Mouse (Mus musculus) midbrain, postnatal 0 days (tissue): ENCODE measurements around the gene Fan1. TPM values are rescaled to one million over a fixed set of nuclear protein-coding genes. Genes with fewer than 3 reads are reported as not detected.

Experiments
- ATAC-seq: fragments of 200-750 bp; cut with Nextera tagmentation; 2 replicates; pipeline ENCODE4 v1.8.0; 2017; ENCODE audit warnings: moderate number of reproducible peaks, mild to moderate bottlenecking, moderate TSS enrichment, moderate library complexity; ENCODE audit not compliant: low FRiP score
- DNase-seq: peaks from one replicate; pipeline ENCODE4 v3.0.0-alpha.2; 2015; ENCODE audit warnings: low spot score
- H3K27ac ChIP-seq: fragments of 300-500 bp; sonication (generic); 2 replicates; pipeline ENCODE4 v1.5.1; 2014; ENCODE audit warnings: low read depth, mild to moderate bottlenecking, low read length, mixed read lengths
- H3K27me3 ChIP-seq: fragments of 300-500 bp; sonication (generic); 2 replicates; pipeline ENCODE4 v1.6.1; 2014; ENCODE audit warnings: low read length, control low read depth, mixed read lengths; ENCODE audit not compliant: insufficient read depth
- H3K36me3 ChIP-seq: fragments of 300-500 bp; sonication (generic); 2 replicates; pipeline ENCODE4 v1.6.1; 2014; ENCODE audit warnings: low read length, control low read depth, mixed read lengths; ENCODE audit not compliant: insufficient read depth
- H3K4me1 ChIP-seq: fragments of 300-500 bp; sonication (generic); 2 replicates; pipeline ENCODE4 v1.6.1; 2014; ENCODE audit warnings: mild to moderate bottlenecking, control low read depth, antibody characterized with exemption, low read length, mixed read lengths; ENCODE audit not compliant: insufficient read depth
- H3K4me2 ChIP-seq: fragments of 300-500 bp; sonication (generic); 2 replicates; pipeline ENCODE4 v1.6.1; 2014; ENCODE audit warnings: low read depth, mild to moderate bottlenecking, low read length, mixed read lengths; ENCODE audit not compliant: poor library complexity, severe bottlenecking
- H3K4me3 ChIP-seq: fragments of 300-500 bp; sonication (generic); 2 replicates; pipeline ENCODE4 v1.5.1; 2014; ENCODE audit warnings: low read depth, mild to moderate bottlenecking, low read length, moderate library complexity
- H3K9ac ChIP-seq: fragments of 300-500 bp; sonication (generic); replicated peaks from 2 replicates; pipeline ENCODE4 v1.6.1; 2014; ENCODE audit warnings: mild to moderate bottlenecking, low read length, moderate library complexity, mixed read lengths; ENCODE audit not compliant: poor library complexity, severe bottlenecking
- H3K9me3 ChIP-seq: fragments of 300-500 bp; sonication (generic); 2 replicates; pipeline ENCODE4 v1.6.1; 2016; ENCODE audit warnings: low read length, control low read depth
- CTCF ChIP-seq: IDR thresholded peaks from 2 replicates; pipeline ENCODE4 v1.5.1; 2016; ENCODE audit warnings: antibody characterized with exemption, mild to moderate bottlenecking
- WGBS: fragments of 180-500 bp; shearing (Covaris S2); extraction: QIAGEN DNeasy Blood & Tissue Kit; methylation state at CpG from one replicate; pipeline ENCODE4 v1.1.7; 2014; 5-methylcytosine and 5-hydroxymethylcytosine counted together
- polyA plus RNA-seq: library from polyadenylated mRNA; unstranded; fragments of >200 nt; fragmentation: Nextera tagmentation; extraction: Ambion mirVana; gene quantifications from 2 replicates; pipeline ENCODE4 v1.2.1, GENCODE M21; 2015
- total RNA-seq: library from RNA; depleted of rRNA; stranded (reverse); fragments of >200 nt; gene quantifications from 2 replicates; pipeline ENCODE4 v1.2.3, GENCODE M21; 2014; rRNA removed

Gene Fan1
- total and polyA plus RNA-seq, 2 experiments from 2014 or later, result 4.7 to 6.5 TPM

DNA sequence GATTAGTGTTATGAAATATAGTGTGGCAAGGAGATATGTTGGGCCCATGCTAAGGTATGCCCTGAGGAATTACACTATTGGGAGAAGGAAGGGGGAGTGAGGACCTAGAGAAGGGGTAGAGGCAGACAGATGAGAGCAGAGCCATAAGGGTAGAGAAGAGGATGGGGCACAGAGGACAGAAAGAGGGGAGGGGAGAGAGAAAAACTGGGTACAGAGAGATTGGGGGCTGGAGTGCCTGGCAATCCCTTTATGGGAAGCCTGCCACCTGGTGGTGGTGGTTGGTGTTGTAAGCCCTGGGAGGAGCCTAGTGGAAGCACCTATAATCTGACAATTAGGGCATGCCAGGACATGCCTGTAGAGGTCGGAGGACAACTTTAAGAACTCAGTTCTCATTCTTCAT lies 47.0 kb downstream of the Fan1 start:
- DNase-seq (peak; percentile 66), ATAC-seq (no peak; the same call in 1 of the 2 replicates)
- peaks cover 10% of the 10 kb centered on the region for H3K36me3 ChIP-seq
- no peak overlapping the region for H3K27ac ChIP-seq
- H3K4me1 ChIP-seq, result no peaks in the 10 kb centered on the region
- TF ChIP-seq CTCF, result peak; percentile 81
- no peak overlapping the region for H3K9ac ChIP-seq
- no peaks in the 10 kb centered on the region for H3K9me3 ChIP-seq
- no peak overlapping the region for H3K4me3 ChIP-seq
- H3K4me2 ChIP-seq, result no peak overlapping the region
- H3K27me3 ChIP-seq, result no peaks in the 10 kb centered on the region
- whole genome bisulfite sequencing, result 28% methylated on average over 1 of the region's 1 CpGs

DNA sequence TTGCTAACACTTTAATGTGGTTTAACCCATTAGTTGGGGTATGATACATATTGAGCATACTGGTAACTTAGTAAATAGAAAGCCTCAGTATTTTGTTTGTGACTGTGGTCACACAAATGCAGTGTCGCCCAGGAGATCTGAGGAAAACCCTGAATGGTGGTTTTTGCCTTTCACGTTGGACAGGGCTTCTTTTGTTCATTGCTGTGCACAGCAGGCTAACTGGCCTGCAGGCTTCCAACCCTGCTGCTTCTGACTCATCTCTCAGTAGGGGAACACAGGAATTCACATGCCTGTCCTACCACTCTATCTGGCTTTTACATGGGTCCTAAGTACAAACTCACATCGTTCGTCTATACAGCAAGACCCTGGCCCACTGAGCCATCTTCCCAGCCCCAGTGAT lies 52.2 kb downstream of the Fan1 start:
- Histone ChIP-seq H3K9me3 (no peaks in the 10 kb centered on the region), H3K4me1 (no peaks in the 10 kb centered on the region), H3K4me3 (no peak overlapping the region), H3K4me2 (no peak overlapping the region), H3K9ac (no peak overlapping the region), H3K36me3 (peaks cover 34% of the 10 kb centered on the region; the same call in 1 of the 2 replicates), H3K27me3 (no peaks in the 10 kb centered on the region), H3K27ac (no peak overlapping the region)
- DNase-seq (peak; percentile 26), ATAC-seq (no peak)
- WGBS, result 63% methylated on average over 4 of the region's 4 CpGs
- no peak for TF ChIP-seq CTCF

GRCm38 (mm10) chr7:64321125-64321524 lies 52.8 kb downstream of the Fan1 start:
- DNase-seq (no peak), ATAC-seq (no peak)
- 73% methylated on average over 5 of the region's 5 CpGs for WGBS
- no peak overlapping the region for H3K4me2 ChIP-seq
- H3K4me1 ChIP-seq, result no peaks in the 10 kb centered on the region
- no peak overlapping the region for H3K9ac ChIP-seq
- H3K36me3 ChIP-seq, result peaks cover 35% of the 10 kb centered on the region; the same call in 1 of the 2 replicates
- no peaks in the 10 kb centered on the region for H3K27me3 ChIP-seq
- TF ChIP-seq CTCF, result no peak
- no peak overlapping the region for H3K4me3 ChIP-seq
- no peaks in the 10 kb centered on the region for H3K9me3 ChIP-seq
- no peak overlapping the region for H3K27ac ChIP-seq

DNA sequence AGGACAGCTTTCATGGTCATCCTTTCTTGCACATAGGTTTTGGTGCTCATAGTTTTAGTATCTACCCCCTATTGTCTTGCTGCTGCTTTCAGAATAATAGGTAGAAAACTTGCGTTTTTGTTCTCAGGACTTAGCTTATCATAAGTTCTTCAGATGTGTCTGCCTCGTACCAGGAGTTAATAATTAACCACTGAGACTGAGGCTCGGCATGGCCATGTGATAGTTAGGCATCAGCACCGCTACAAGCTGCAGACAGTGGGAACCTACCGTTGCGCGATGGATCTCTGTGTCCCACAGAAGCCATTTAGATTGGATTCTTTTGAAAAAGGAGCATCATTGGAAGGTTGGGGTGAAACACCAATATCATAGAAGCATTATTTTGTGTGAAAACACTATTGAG lies 61.1 kb downstream of the Fan1 start:
- Histone ChIP-seq H3K4me3 (no peak overlapping the region), H3K27me3 (no peaks in the 10 kb centered on the region), H3K4me1 (no peaks in the 10 kb centered on the region), H3K4me2 (no peak overlapping the region), H3K9ac (no peak overlapping the region), H3K36me3 (peaks cover 20% of the 10 kb centered on the region; the same call in 1 of the 2 replicates), H3K9me3 (no peaks in the 10 kb centered on the region), H3K27ac (no peak overlapping the region)
- ATAC-seq, result no peak
- TF ChIP-seq CTCF, result no peak
- WGBS, result 95% methylated on average over 7 of the region's 7 CpGs
- no peak for DNase-seq

- H3K4me1 ChIP-seq, result no peaks in the 10 kb centered on the region
- H3K4me3 ChIP-seq, result no peak overlapping the region
- TF ChIP-seq CTCF, result no peak
- no peak overlapping the region for H3K27ac ChIP-seq
- no peak overlapping the region for H3K9ac ChIP-seq
- no peaks in the 10 kb centered on the region for H3K9me3 ChIP-seq
- H3K36me3 ChIP-seq, result peaks cover 13% of the 10 kb centered on the region
- no peak overlapping the region for H3K4me2 ChIP-seq
- ATAC-seq (no peak), DNase-seq (peak; percentile 35)
- WGBS, result 82% methylated on average over 2 of the region's 2 CpGs
- no peaks in the 10 kb centered on the region for H3K27me3 ChIP-seq
Observed at GRCm38 (mm10) chr7:64310756-64311155, 63.1 kb downstream of the Fan1 start.

DNA sequence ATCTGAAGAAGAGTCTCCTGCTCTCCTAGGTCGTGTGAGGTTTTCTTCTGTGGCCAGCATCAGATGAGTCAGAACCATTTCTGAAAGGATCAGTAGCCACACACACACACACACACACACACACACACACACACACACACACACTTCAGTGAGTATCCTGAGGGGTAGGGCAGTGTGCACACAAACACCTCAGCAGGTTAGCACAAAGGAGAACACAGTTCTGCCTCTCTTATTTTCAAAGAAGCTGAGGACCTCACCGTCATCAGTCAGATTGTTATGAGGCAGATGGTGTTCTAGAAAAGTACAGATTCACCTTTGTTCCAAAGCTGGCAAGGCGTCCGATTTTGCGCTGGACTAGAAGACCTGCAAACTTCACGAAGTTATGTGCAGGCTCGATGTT lies 63.7 kb downstream of the Fan1 start:
- Histone ChIP-seq H3K4me1 (no peaks in the 10 kb centered on the region), H3K27ac (no peak overlapping the region; the same call in 1 of the 2 replicates), H3K9ac (no peak overlapping the region), H3K4me2 (no peak overlapping the region), H3K36me3 (peaks cover 13% of the 10 kb centered on the region), H3K9me3 (no peaks in the 10 kb centered on the region), H3K4me3 (no peak overlapping the region), H3K27me3 (no peaks in the 10 kb centered on the region)
- no peak for TF ChIP-seq CTCF
- ATAC-seq, result no peak
- DNase-seq, result peak; percentile 21
- WGBS, result 87% methylated on average over 7 of the region's 7 CpGs

Other genes starting within 250 kb of the Fan1 start
- 0.14 and 0.16 TPM in 2 replicates for gene Trpm1, start 220.3 kb downstream of the Fan1 start, total RNA-seq
- gene Trpm1, start 220.3 kb downstream of the Fan1 start, polyA plus RNA-seq, result 0.18 and 0.63 TPM in 2 replicates
- 10.2 and 10.7 TPM in 2 replicates for gene Mtmr10, start 86.4 kb downstream of the Fan1 start, total RNA-seq
- gene Mtmr10, start 86.4 kb downstream of the Fan1 start, polyA plus RNA-seq, result 6.8 and 7.1 TPM in 2 replicates
- 5.4 and 10.1 TPM in 2 replicates for gene Mphosph10, start 18.2 kb upstream of the Fan1 start, total RNA-seq
- 19.2 and 20.3 TPM in 2 replicates for gene Mphosph10, start 18.2 kb upstream of the Fan1 start, polyA plus RNA-seq
- gene Mcee, start 18.5 kb upstream of the Fan1 start, total RNA-seq, result 12.2 and 14.7 TPM in 2 replicates
- gene Mcee, start 18.5 kb upstream of the Fan1 start, polyA plus RNA-seq, result 43.6 and 44.2 TPM in 2 replicates
- 374 and 379 TPM in 2 replicates for gene Apba2, start 127.6 kb upstream of the Fan1 start, total RNA-seq
- gene Apba2, start 127.6 kb upstream of the Fan1 start, polyA plus RNA-seq, result 185 and 199 TPM in 2 replicates